Mouse (Mus musculus): ENCODE measurements at regions not wholly inside any gene's neighbourhood (a gene's known extent, or its start where the extent isn't known, plus 50 kb on each side); places are given as distances from the start of the nearest gene placed in this dataset.

GRCm38 (mm10) chr16:28109771-28110170, 643.1 kb downstream of the Fgf12 start:
- no peak for DNase-seq

All from adrenal gland, adult 2 months (tissue).